Mouse (Mus musculus) spleen, postnatal 14 days (tissue): ENCODE results near the gene Krtap19-5.

Source experiments
- DNase-seq, 2 experiments: peaks; one replicate each; pipeline ENCODE4 v3.0.0; 2021 to 2022; ENCODE audit warnings: low spot score in 2 of 2

Gene Krtap19-5

GRCm38 (mm10) chr16:88896357-88896756 is at the start of gene Krtap19-5:
Gene Krtap19-5 (minus strand): TSS chr16:88896457.
- no peak for DNase-seq

- DNase-seq, result no peak
These were observed 44.8 kb upstream of the Krtap19-5 start for GRCm38 (mm10) chr16:88941106-88941505.

GRCm38 (mm10) chr16:88938252-88938651 is 42.0 kb upstream of the Krtap19-5 start:
- no peak for DNase-seq

- no peak for DNase-seq
These were observed 35.9 kb upstream of the Krtap19-5 start, which contains the start of gene Krtap19-9b for GRCm38 (mm10) chr16:88932165-88932564. Gene Krtap19-9b (minus strand): TSS chr16:88932265.

- DNase-seq, result no peak
These were observed 9.4 kb downstream of the Krtap19-5 start for GRCm38 (mm10) chr16:88886870-88887269.

- no peak for DNase-seq
These were observed 11.3 kb downstream of the Krtap19-5 start, which contains the start of gene Krtap19-4 for GRCm38 (mm10) chr16:88884989-88885388. Gene Krtap19-4 (minus strand): TSS chr16:88885089.

GRCm38 (mm10) chr16:88877938-88878337 is 18.3 kb downstream of the Krtap19-5 start, which contains the start of gene Krtap19-3:
Gene Krtap19-3 (minus strand): TSS chr16:88878038.
- DNase-seq, result no peak

GRCm38 (mm10) chr16:88874169-88874568 is 22.1 kb downstream of the Krtap19-5 start, which contains the start of gene Krtap19-2:
Gene Krtap19-2 (minus strand): TSS chr16:88874269.
- no peak for DNase-seq

- no peak for DNase-seq
These were observed 26.9 kb downstream of the Krtap19-5 start, which contains the start of gene Krtap19-1 for GRCm38 (mm10) chr16:88869311-88869710. Gene Krtap19-1 (minus strand): TSS chr16:88869411.

- DNase-seq, result no peak
These were observed 31.3 kb downstream of the Krtap19-5 start for GRCm38 (mm10) chr16:88864887-88865407.

GRCm38 (mm10) chr16:88851450-88851849 is 44.8 kb downstream of the Krtap19-5 start:
- DNase-seq, result no peak

- DNase-seq, result no peak
These were observed 47.7 kb downstream of the Krtap19-5 start for GRCm38 (mm10) chr16:88848558-88848957.

GRCm38 (mm10) chr16:88847363-88847762 is 48.9 kb downstream of the Krtap19-5 start:
- no peak for DNase-seq
